Mouse (Mus musculus): ENCODE measurements around the gene Gm3147.
"Not testable (repeated sequence)": the region's sequence is repeated elsewhere in the genome, so short reads cannot be mapped to it uniquely, and the experiment has no call there.

The Gm3147 gene

DNA sequence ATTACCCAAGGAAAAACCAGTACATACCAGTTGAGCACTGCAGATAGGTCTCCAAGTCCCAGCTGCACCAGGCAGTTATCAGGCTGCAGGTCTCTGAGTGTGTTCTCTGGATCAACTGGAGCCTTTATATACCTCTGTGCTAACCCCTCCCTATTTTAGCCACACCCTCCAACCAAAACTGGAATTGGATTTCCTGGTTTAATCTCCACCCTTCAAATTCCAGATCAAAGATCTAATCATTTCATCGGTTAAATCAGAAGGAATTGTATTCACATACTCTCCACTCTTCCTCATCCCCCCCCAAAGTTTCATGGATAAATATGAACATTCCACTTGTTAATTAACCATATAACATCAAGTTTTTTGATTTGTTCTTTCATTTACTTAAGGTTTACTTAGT lies at the start of gene Gm3147:
Gene Gm3147, minus strand, starts transcription at position 101 of the 400 bp plus-strand sequence.
- not testable (repeated sequence) for DNase-seq (ENCODE audit: extremely low read depth, low read depth)

DNA sequence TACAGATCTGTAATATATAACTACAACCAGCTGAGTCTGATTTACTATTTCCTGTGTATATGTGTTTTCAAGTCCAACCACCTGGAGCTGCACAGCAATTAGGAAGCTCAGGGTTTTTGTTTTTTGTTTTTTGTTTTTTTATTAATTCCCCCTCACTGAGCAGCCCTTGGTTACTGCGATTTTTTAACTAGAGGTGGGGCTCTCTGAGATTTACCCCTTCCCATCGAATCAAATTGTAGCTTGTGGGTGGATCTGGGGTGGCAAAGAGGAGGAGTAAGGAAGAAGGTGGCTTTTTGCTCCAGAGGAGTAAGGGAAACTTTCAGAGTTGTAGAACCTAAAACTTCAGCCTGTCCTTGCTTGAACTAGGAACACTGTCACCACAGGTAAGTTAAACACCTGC lies 31.9 kb upstream of the Gm3147 start, which contains the start of gene Gm6205:
Gene Gm6205, plus strand, starts transcription at position 301 of the 400 bp plus-strand sequence.
- not testable (repeated sequence) for DNase-seq (ENCODE audit: extremely low read depth, low read depth)

DNA sequence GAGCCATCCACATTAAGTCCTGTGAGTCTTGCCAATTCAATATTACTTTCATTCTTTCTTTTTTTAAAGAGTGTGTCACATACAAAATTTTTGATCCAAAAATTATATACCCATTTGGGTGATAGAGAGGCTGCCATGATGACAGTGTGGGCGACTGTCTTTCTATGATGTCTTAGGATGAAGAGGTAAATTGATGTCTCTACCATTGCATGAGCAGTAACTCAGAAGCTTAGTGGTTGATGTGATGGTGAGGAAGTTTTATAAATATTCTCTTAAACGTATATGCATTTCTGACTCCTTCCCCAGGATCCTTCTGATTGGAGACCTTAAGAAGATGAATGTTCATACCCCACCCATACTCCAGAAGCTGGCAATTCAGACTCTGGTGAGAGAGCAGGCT lies 7.5 kb upstream of the Gm3147 start, which contains the start of gene Gm6509:
Gene Gm6509, plus strand, starts transcription at position 301 of the 400 bp plus-strand sequence.
- not testable (repeated sequence) for DNase-seq (ENCODE audit: extremely low read depth, low read depth)
